Mouse (Mus musculus) layer of hippocampus, adult 9-11 months (tissue): ENCODE measurements around the gene Fam24a.

Experiments
- DNase-seq: peaks from one replicate; pipeline ENCODE4 v3.0.0; 2022

Gene Fam24a

DNA sequence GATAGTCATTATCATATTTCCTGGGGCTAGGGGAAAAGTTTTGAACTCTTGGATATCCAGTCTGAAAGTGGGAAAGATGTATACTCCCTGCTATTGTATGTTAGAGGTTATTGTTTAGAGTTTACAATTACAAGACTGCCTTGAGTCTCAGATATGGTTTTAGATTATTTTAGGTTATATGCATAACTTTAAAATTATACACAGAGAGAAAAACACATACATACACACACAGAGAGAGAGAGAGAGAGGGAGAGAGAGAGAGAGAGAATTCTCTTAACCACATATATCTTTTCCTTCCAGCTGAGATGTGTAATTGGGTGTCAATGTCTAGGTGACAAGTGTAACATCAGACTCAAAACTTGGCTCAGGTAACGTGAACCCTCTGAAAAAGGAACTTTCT is at the start of gene Fam24a:
TSS of gene Fam24a (plus strand) at position 301 of the 400 bp plus-strand sequence.
- no peak for DNase-seq

DNA sequence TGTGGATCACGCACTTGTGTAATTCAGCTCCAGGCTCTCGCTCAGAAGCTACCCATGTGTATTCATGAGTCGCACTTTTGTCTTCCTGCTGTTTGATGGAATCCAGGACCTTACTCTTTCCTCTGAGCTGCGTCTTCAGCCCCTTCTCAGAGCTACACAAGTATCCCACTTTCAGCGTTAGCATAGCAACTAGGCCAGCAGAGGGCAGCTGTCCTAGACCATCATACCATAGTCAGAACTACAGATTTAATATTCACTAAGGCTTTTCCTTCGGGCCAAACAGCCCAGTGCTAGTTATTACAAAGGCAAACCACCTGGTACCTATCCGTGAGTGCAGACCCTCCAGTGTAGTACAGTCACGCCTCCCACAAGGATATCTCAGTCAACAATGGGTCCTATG is 36.5 kb upstream of the Fam24a start:
- no peak for DNase-seq

DNA sequence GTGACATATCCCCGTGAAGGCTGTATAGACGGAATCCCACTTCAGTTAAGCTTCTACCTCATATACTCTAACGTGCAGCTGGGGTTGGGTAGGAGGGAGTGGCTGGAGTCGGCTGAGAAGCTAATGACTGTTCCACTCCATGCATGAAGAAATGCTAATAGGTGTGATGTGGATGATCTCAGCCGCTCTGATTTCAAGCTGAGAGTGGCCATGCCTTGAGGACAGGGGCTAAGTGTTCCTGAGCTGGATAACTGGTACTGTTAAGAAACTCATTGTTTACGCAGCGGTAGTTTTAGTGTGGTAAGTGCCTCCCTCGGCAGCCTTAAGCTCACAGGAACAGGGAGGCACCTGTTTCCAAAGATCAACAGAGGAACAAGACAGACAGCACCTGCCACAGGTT is 30.3 kb upstream of the Fam24a start:
- no peak for DNase-seq

DNA sequence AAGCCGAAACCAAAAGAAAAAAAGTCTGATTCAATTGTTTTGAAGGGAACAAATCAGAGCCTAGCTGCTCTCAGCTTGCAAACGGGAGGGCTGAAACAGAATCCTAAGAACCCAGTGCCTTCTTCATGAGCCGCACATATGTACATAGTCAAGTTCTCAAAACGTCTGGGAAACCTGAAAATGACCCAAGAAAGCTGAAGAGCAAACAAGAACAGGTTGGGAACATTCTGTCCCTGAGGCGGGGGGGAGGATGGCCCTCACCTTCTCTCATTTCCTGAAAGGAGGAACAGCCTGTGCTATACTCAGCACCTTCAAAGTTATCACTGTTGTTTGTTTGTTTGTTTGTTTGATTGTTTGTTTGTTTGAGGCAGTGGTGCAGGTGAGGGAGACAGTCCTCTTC is 26.9 kb upstream of the Fam24a start:
- DNase-seq: no peak

DNA sequence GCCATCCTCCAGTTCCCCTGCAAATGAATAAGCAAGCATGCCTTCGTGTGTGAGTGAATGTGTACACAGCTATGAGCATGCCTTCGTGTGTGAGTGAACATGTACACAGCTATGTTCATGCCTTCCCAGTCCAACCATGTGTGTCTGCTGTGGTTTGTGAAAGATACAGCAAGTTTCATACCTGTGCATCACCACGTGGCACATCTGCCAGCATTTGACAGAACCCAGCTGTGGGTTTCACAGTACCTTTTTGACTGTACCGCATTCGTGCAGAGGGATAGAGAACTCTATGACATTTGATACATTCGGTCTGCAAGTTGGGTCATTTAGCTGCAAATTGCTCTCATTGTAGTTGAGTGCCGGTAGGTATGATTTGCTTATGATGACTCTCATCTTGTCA is 19.2 kb upstream of the Fam24a start:
- DNase-seq: no peak

DNA sequence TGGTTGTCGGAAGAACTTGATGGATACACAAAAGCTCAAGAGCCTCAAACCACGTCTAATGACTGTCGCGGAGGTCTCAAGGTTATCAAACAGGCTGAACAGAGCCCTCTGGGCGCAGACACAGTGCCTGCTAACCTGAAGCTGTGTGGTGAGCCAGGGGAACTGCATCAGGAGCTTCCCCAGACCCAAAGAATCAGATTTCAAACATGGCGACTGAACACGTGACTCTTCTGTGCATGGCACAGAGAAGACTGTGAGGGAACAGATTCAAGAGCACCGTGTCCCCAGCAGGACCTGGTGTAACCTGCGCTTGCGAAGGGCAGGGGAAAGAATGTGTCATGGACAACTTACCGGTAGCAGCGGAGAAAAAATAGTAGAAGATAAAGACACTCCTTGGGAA is 16.1 kb upstream of the Fam24a start:
- no peak for DNase-seq

DNA sequence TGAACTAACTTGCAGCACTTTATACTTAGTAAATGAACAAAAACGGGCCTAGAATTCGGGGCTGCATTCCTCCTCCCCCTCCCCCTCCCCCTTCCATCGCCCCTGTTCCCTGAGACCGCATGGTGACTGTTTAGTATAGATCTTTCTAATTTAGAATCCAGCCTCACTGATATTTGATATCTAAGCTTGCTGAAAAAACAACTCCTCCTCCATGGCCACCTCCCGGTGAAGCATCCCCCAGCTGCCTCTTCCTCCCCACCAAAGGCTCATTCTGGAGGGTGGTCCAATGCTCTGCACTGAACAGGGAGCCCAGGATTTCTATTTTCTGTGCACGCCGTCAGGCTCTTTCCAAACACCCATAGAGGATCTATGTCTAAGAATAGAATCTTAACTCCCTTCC is 15.3 kb upstream of the Fam24a start:
- no peak for DNase-seq

GRCm38 (mm10) chr7:131322192-131322591 is 11.5 kb upstream of the Fam24a start, which contains the start of gene Cuzd1:
TSS of gene Cuzd1 (minus strand) at chr7:131322292.
- no peak for DNase-seq

DNA sequence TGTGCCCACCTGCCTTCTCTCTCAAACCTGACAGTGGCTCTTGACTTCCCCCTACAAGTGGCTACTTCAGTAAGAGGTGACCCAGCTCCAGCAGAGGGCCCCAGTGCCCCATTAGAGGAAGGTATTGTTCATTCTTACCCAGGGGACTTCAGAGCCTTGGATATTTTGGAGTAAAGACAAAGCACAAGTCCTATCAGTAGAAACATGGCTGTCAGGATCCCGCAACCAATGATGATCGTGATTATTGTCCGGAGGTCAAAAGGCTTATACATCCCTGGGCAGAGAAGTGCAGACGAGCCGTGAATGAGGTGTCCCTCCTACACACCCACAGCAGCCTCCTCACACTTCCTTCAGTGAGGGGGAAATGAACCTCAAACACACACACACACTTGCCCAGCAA is 6.6 kb upstream of the Fam24a start:
- no peak for DNase-seq

GRCm38 (mm10) chr7:131329416-131329815 is 4.2 kb upstream of the Fam24a start, which contains the start of gene Fam24b:
TSS of gene Fam24b (minus strand) at chr7:131329516.
- no peak for DNase-seq

DNA sequence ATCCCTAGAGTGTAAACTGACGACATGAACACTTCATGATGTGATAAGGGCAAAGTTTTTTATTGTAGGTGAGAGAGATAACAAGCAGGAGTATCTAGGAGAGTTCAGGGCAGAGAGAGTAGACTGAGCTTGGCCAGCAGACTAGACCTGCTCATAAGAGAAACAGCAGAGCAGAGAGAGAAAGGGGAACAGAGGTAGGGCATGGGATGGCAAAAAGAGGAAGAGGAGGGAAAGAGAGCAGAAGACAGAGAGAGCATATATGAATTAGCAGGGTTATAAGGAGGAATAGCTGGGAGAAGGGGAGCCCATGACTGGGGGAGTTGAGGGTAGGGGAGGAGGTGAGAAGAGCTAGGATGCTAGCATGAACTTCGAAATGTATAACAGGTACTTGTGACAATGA is 2.0 kb upstream of the Fam24a start:
- no peak for DNase-seq

GRCm38 (mm10) chr7:131337502-131338068 is 3.9 kb downstream of the Fam24a start:
- DNase-seq: no peak

DNA sequence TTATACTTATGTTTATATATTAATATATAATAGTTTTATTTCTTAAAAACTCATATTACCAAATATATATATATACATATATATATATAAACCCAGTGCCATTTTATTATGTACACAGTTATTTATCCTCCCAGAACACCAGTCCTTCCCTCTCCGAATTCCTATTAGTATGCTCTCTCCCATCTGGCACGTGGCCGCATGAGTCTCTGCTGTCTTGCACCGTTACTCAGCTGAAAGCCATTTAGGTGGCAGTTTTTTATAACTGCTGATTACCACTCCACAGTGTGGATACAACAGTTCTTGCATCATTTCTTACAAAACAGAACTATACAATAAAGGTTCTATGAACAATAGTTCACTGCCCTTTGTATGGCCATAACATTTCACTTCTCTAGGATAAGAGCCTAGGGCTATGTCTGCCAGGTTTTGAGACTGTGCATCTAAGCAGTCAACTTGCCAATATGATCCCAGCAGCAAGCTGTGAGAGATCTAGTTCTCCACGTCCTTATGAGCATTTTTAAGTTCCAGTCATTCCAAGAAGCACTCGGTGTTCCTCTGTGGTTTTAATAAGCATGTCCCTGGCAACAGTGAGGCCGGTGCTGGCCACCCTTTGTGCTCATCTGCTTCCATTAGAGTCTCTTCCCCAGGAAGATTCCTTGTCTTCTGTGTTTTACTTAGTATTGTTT is 12.3 kb downstream of the Fam24a start:
- no peak for DNase-seq

- DNase-seq: no peak
Observed at GRCm38 (mm10) chr7:131356105-131356504, 22.4 kb downstream of the Fam24a start.

- no peak for DNase-seq
Observed at GRCm38 (mm10) chr7:131362269-131362614, 28.6 kb downstream of the Fam24a start.

GRCm38 (mm10) chr7:131362615-131363300 is 29.1 kb downstream of the Fam24a start, which contains the start of gene 2310057M21Rik:
TSS of gene 2310057M21Rik (minus strand) at chr7:131362759.
- peak; percentile 95 for DNase-seq

DNA sequence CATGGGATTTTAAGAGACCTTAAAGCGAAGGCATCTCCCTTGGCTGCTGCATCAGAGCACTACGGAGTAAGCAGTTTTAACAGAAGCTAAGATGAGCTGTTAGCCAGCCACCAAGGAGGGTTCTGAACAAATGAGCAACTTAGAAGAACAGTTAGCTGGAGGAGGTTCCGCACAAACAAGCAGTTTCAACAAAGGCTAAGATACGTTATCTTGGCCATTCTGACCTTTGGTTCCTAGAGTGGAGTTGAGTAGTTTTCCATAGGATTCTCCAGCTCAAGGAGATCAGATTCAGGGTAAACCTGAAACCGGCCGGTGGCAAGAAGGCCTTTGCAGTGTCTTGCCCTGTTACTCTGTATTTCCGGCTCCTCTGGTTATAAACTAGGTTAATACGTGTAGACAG is 30.5 kb downstream of the Fam24a start:
- DNase-seq: no peak

DNA sequence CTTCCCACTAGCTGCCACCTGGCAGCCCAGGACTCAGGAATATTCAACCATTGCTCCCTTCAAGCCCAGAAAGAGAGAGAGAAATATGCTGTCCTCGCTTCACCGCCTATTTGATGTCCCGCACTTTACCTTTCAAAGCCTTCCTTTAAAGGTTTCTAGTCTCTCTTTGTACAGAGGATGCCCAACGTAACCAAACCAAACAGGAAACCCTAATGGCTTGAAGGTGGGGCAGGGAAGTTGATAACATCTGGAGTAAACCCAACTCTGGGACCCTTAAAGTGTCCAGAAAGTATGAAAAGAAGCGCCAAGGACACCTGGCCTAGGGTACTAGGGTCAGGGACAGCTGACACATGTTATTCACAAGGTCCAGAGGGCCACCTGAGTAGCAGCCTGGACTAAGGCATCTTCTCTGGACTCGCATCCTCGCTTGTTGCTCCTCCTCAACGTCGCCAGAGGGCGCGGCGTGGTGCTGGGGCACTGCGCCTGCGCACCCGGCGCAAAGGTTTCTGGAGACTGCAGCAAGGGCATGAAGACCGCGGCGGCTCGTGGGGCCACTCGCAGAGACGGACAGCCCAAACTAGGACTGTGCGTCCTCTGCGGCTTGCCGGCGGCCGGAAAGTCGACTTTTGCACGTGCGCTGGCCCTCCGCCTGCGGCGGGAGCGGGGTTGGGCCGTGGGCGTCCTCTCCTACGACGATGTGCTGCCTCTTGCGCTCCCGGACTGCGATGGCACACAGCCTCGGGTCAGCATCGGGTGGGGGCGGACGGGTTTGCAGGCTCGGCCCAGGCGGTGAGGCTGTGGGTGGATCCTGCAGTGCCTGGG is 37.2 kb downstream of the Fam24a start, which contains the start of gene Pstk:
TSS of gene Pstk (plus strand) at position 494 of the 822 bp plus-strand sequence.
- DNase-seq: peak; percentile 91

DNA sequence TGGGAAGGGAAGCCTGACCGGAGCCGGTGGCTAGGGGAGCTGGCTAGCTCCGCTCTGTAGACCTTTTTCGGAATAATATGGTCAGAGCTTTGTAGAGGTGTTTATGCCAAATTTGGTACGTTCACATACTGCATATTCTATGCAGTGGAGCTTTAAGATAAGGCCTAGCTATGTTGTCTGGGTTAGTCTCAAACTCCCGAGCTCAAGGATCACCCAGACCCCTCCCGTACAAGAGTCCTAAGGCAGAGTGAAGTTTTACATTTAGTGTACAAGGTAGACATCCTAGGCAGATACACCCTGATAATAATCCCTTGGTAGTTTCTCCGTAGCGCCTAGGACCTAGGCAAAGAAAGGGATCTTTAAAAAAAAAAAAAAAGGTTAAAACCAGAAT is 37.8 kb downstream of the Fam24a start:
- DNase-seq: no peak

DNA sequence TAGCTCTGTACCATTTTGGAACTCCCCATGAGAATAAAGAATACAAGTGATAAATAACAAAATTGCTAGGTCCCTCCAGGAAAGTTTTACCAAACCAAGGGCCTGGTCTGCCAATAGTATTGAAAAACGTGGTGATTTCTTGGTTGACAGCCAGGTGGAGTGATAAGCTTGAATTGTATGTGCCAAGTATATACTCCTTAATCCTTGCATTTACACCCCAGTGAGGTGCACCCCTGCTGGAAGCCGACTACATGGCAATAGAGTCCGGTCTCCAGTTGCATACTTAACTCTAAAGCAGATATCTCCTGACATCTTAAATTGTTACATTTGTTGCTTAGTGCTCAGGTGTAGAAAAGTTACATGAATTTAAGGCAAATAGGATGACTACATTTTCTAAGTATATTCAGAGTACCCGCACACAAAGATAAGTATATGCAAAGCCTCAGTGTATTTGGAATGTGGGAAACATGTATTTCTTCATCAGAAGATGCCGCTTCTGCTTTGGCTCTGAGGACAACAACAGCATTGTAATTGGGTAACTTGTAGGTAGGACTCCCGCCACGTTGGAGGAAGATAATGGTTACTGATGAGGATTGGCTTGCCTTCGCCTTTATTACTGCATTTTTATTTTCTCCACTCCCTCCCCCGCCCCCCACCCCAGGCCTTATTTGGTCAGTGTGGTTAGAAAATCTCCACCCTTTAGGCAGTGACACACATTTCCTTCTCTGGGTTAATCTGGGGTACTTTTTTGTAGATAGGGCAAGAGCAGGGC is 38.4 kb downstream of the Fam24a start:
- no peak for DNase-seq
